Mouse (Mus musculus): ENCODE data around the gene Cd47.

DNA sequence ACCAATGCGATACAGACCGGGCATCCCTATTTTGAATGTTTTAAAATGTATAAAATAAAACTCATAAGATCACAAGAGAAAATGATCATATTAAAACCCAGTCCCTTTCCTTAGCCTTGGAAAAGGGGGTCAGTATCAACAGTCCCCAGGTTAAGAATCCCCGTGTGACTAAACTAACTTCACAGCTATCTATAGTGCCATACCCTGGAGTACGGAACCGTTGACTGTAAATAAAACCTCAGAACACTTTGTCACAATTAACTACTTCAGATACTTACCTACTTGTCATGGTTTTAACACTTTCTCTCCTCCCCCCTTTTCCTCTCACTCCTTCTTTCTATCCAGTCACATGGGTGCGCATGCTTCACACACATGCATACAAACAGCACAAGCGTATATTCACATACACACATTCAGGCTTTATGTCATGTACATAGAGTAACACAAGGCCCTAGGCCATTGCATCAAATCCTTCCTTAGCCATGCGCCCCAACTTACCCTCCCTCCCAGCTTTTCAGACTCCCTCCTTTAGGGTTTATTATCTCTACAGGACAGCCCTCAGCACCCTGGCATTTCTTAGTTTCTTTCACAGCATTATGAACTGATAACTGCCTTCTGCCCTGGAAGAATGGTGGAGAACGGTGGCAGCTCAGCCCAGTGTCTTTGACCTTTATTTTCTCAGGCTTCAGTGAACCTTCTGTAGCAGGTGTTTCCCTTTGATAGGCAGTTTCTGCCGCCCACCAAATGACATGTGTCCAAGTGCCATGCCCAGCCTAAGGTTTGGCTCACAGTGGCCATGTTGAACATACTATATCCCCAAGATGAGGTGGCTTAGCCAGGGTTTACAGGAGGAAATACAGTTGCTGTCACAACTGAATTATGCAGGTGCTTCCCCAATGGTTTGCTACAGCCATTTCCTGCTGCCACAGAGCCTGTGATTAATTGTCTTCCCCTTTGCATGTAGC lies at the start of gene Cd47:
- TF ChIP-seq POLR2A (IDR thresholded peaks at IDR 0.05; ENCODE audit: control insufficient read depth, extremely low read depth, insufficient read depth, low read length, poor library complexity), result no peak
- no peak for TF ChIP-seq CTCF (IDR thresholded peaks at IDR 0.05; ENCODE audit: borderline replicate concordance, control insufficient read depth, extremely low read depth, insufficient read depth, low read length, poor library complexity)

Data from thymus, adult 2 months (tissue).